Mouse (Mus musculus) brain, embryonic 14.5 days (tissue): ENCODE measurements around the gene Iyd.

Experiments
- CTCF ChIP-seq: fragments of 200-500 bp; IDR thresholded peaks from 2 replicates; pipeline ENCODE4 v1.5.1; 2012; ENCODE audit warnings: inconsistent platforms, mild to moderate bottlenecking, moderate library complexity, borderline replicate concordance; ENCODE audit not compliant: insufficient read depth, insufficient read length; ENCODE audit errors: extremely low read depth
- POLR2A ChIP-seq: fragments of 200-500 bp; IDR thresholded peaks from 2 replicates; pipeline ENCODE4 v1.6.1; 2012; ENCODE audit warnings: mild to moderate bottlenecking, inconsistent platforms, borderline replicate concordance; ENCODE audit not compliant: poor library complexity, insufficient read depth, insufficient read length, severe bottlenecking; ENCODE audit errors: extremely low read depth

- TF ChIP-seq POLR2A (no peak), CTCF (no peak)
Measured at GRCm38 (mm10) chr10:3591790-3592189, 51.8 kb downstream of the Iyd start.
